Mouse (Mus musculus) layer of hippocampus, adult 18-20 months (tissue): ENCODE data around the gene Brd3. TPM values are rescaled to one million over a fixed set of nuclear protein-coding genes. Genes with fewer than 3 reads are reported as not detected.
A peak's percentile ranks its signal among the peaks of the same experiment; 100 is the strongest.

ENCODE experiments used
- DNase-seq, 2 experiments: peaks; one replicate each; pipeline ENCODE4 v3.0.0; 2022; ENCODE audit warnings: low spot score in 2 of 2
- microRNA-seq, 2 experiments: library from miRNA; unstranded; fragments of <30 nt; microRNA quantifications; one replicate each; pipeline ENCODE4 v1.2.0; 2021
- total RNA-seq, 2 experiments: library from RNA; stranded (reverse); gene quantifications; 2 replicates each; pipeline ENCODE4 v1.2.3; 2021

Gene Brd3
- total RNA-seq, 2 experiments from 2014 or later, result 49.0 to 53.0 TPM

- DNase-seq, result no peak
Observed at GRCm38 (mm10) chr2:27404375-27405093, 102.9 kb downstream of the Brd3 start.

- no peak for DNase-seq
Observed at GRCm38 (mm10) chr2:27401544-27401943, 105.9 kb downstream of the Brd3 start.

GRCm38 (mm10) chr2:27400083-27400482 is 107.4 kb downstream of the Brd3 start:
- DNase-seq, result no peak

- DNase-seq, result peak; percentile 24 to 64
Observed at GRCm38 (mm10) chr2:27396656-27397440, 110.6 kb downstream of the Brd3 start.

Small RNA genes within 50 kb of the gene (microRNA-seq; reads per million reads assigned to microRNA genes)
- gene Gm24049 (0 reads per million in 2 experiments), gene Mir7578 (0 reads per million in 2 experiments)

Other genes with a start within 250 kb of the Brd3 start
- 1 to 10 TPM; 7.8 to 9.2 TPM for gene Vav2, start 80.6 kb downstream of the Brd3 start, total RNA-seq
- gene Brd3os, start 65.3 kb downstream of the Brd3 start, total RNA-seq, result 10 to 100 TPM; 21.6 to 24.3 TPM
- gene Wdr5, start 7.5 kb upstream of the Brd3 start, total RNA-seq, result 10 to 100 TPM; 26.7 to 28.0 TPM
- gene Rxra, start 168.8 kb upstream of the Brd3 start, total RNA-seq, result 10 to 100 TPM; 31.0 to 35.1 TPM